Mouse (Mus musculus) myocyte (in vitro differentiated cells): ENCODE measurements at regions not wholly inside any gene's neighbourhood (a gene's known extent, or its start where the extent isn't known, plus 50 kb on each side); places are given as distances from the start of the nearest gene placed in this dataset.
"Not testable (repeated sequence)": the region's sequence is repeated elsewhere in the genome, so short reads cannot be mapped to it uniquely, and the experiment has no call there.

ENCODE experiments used
- H3K27me3 ChIP-seq: one replicate; pipeline ENCODE4 v1.6.1; 2011; ENCODE audit not compliant: control insufficient read depth, insufficient read depth, insufficient read length
- H3K36me3 ChIP-seq: one replicate; pipeline ENCODE4 v1.6.1; 2011; ENCODE audit not compliant: control insufficient read depth, insufficient read depth
- H3K4me2 ChIP-seq: one replicate; pipeline ENCODE4 v1.6.1; 2011; ENCODE audit warnings: low read depth, control low read depth
- H3K4me3 ChIP-seq: one replicate; pipeline ENCODE4 v1.5.1; 2011; ENCODE audit warnings: mild to moderate bottlenecking, control low read depth, moderate library complexity
- H3K79me2 ChIP-seq: one replicate; pipeline ENCODE4 v1.6.1; 2011; ENCODE audit not compliant: control insufficient read depth, insufficient read depth
- H3ac ChIP-seq: one replicate; pipeline ENCODE4 v1.6.1; 2011; ENCODE audit not compliant: control insufficient read depth, insufficient read length
- CEBPB ChIP-seq: IDR thresholded peaks from 2 replicates; pipeline ENCODE4 v1.6.1; 2011; ENCODE audit warnings: mild to moderate bottlenecking, moderate library complexity; ENCODE audit not compliant: poor library complexity, insufficient read depth, severe bottlenecking
- E2F4 ChIP-seq: IDR thresholded peaks from one replicate; pipeline ENCODE4 v1.6.1; 2011; ENCODE audit warnings: mild to moderate bottlenecking, control low read depth, moderate library complexity; ENCODE audit not compliant: insufficient read depth
- MAX ChIP-seq: IDR thresholded peaks from one replicate; pipeline ENCODE4 v1.6.1; 2011; ENCODE audit warnings: low read depth, mild to moderate bottlenecking, control low read depth
- MYOD1 ChIP-seq, 3 experiments: IDR thresholded peaks; one replicate each; pipeline ENCODE4 v1.6.1; 2011; ENCODE audit warnings: control low read depth in 2 of 3, low read depth in 2 of 3, mild to moderate bottlenecking in 2 of 3, moderate library complexity in 1 of 3; ENCODE audit not compliant: insufficient read length in 2 of 3, control insufficient read depth in 1 of 3
- MYOG ChIP-seq, 3 experiments: IDR thresholded peaks; one replicate each; pipeline ENCODE4 v1.6.1; 2011; ENCODE audit warnings: control low read depth in 2 of 3, low read depth in 2 of 3, mild to moderate bottlenecking in 2 of 3; ENCODE audit not compliant: insufficient read length in 2 of 3, control insufficient read depth in 1 of 3, insufficient read depth in 1 of 3
- POLR2A ChIP-seq: IDR thresholded peaks from one replicate; pipeline ENCODE4 v1.6.1; 2011; ENCODE audit warnings: low read depth, mild to moderate bottlenecking, control low read depth, moderate library complexity; ENCODE audit not compliant: insufficient read length
- POLR2AphosphoS2 ChIP-seq: IDR thresholded peaks from one replicate; pipeline ENCODE4 v1.6.1; 2011; ENCODE audit warnings: low read depth, control low read depth; ENCODE audit not compliant: insufficient read length
- REST ChIP-seq: IDR thresholded peaks from one replicate; pipeline ENCODE4 v1.6.1; 2011; ENCODE audit warnings: mild to moderate bottlenecking, control low read depth, moderate library complexity; ENCODE audit not compliant: insufficient read depth, insufficient read length
- SRF ChIP-seq: IDR thresholded peaks from one replicate; pipeline ENCODE4 v1.6.1; 2011; ENCODE audit warnings: low read depth; ENCODE audit not compliant: control insufficient read depth, insufficient read length
- TCF12 ChIP-seq: IDR thresholded peaks from one replicate; pipeline ENCODE4 v1.6.1; 2011; ENCODE audit warnings: mild to moderate bottlenecking, control low read depth; ENCODE audit not compliant: poor library complexity, insufficient read depth, severe bottlenecking
- TCF3 ChIP-seq: IDR thresholded peaks from one replicate; pipeline ENCODE4 v1.6.1; 2011; ENCODE audit warnings: low read depth, control low read depth; ENCODE audit not compliant: insufficient read length
- USF1 ChIP-seq: IDR thresholded peaks from one replicate; pipeline ENCODE4 v1.6.1; 2011; ENCODE audit warnings: low read depth, mild to moderate bottlenecking, control low read depth, moderate library complexity

- Histone ChIP-seq H3K79me2 (no peaks in the 10 kb centered on the region), H3K4me2 (no peak overlapping the region), H3K4me3 (no peak overlapping the region), H3ac (no peak overlapping the region), H3K36me3 (peaks cover 3% of the 10 kb centered on the region), H3K27me3 (no peaks in the 10 kb centered on the region)
- TF ChIP-seq TCF12 (no peak), MAX (no peak), POLR2A (no peak), CEBPB (no peak), MYOG (IDR thresholded peaks at IDR 0.05; ENCODE audit: control insufficient read depth in 1 of 3, insufficient read depth in 1 of 3, insufficient read length in 2 of 3, low read depth in 2 of 3) (no peak), E2F4 (no peak), POLR2AphosphoS2 (no peak)
Observed at GRCm38 (mm10) chrX:50588892-50589291, 160.6 kb upstream of the Olfr1324 start.

- H3K4me2 ChIP-seq: no peak overlapping the region
- H3K4me3 ChIP-seq: no peak overlapping the region
- H3K79me2 ChIP-seq: no peaks in the 10 kb centered on the region
- no peak overlapping the region for H3ac ChIP-seq
- TF ChIP-seq POLR2AphosphoS2: no peak
- no peak for TF ChIP-seq USF1
- TF ChIP-seq MAX: no peak
- TF ChIP-seq TCF12: no peak
- TF ChIP-seq MYOD1 (IDR thresholded peaks at IDR 0.05; ENCODE audit: control insufficient read depth in 1 of 3, insufficient read length in 2 of 3, low read depth in 2 of 3): no peak
- no peak for TF ChIP-seq E2F4
- no peak for TF ChIP-seq CEBPB
- no peak for TF ChIP-seq MYOG (IDR thresholded peaks at IDR 0.05; ENCODE audit: control insufficient read depth in 1 of 3, insufficient read depth in 1 of 3, insufficient read length in 2 of 3, low read depth in 2 of 3)
- TF ChIP-seq POLR2A: no peak
- no peak for TF ChIP-seq SRF
- no peak for TF ChIP-seq REST
- TF ChIP-seq TCF3: no peak
- H3K36me3 ChIP-seq: no peaks in the 10 kb centered on the region
- no peaks in the 10 kb centered on the region for H3K27me3 ChIP-seq
Observed at GRCm38 (mm10) chrX:50583741-50584580, 155.7 kb upstream of the Olfr1324 start.

GRCm38 (mm10) chrX:50580200-50580599, 151.9 kb upstream of the Olfr1324 start:
- Histone ChIP-seq H3K79me2 (no peaks in the 10 kb centered on the region), H3K27me3 (no peaks in the 10 kb centered on the region), H3K4me2 (no peak overlapping the region), H3ac (no peak overlapping the region), H3K36me3 (no peaks in the 10 kb centered on the region), H3K4me3 (no peak overlapping the region)
- TF ChIP-seq MYOG (IDR thresholded peaks at IDR 0.05; ENCODE audit: control insufficient read depth in 1 of 3, insufficient read depth in 1 of 3, insufficient read length in 2 of 3, low read depth in 2 of 3) (no peak), TCF12 (no peak), CEBPB (no peak), USF1 (no peak), MYOD1 (IDR thresholded peaks at IDR 0.05; ENCODE audit: control insufficient read depth in 1 of 3, insufficient read length in 2 of 3, low read depth in 2 of 3) (no peak), POLR2A (no peak), REST (no peak), TCF3 (no peak), MAX (no peak)

- no peak for TF ChIP-seq MYOG (IDR thresholded peaks at IDR 0.05; ENCODE audit: control insufficient read depth in 1 of 3, insufficient read depth in 1 of 3, insufficient read length in 2 of 3, low read depth in 2 of 3)
- TF ChIP-seq SRF: no peak
- TF ChIP-seq POLR2AphosphoS2: no peak
- no peak for TF ChIP-seq E2F4
- no peak for TF ChIP-seq MYOD1 (IDR thresholded peaks at IDR 0.05; ENCODE audit: control insufficient read depth in 1 of 3, insufficient read length in 2 of 3, low read depth in 2 of 3)
- no peak for TF ChIP-seq POLR2A
- no peak for TF ChIP-seq TCF12
- TF ChIP-seq MAX: no peak
- no peak for TF ChIP-seq CEBPB
- no peak for TF ChIP-seq TCF3
- no peak for TF ChIP-seq USF1
- TF ChIP-seq REST: no peak
Observed at GRCm38 (mm10) chrX:50576824-50577223, 148.5 kb upstream of the Olfr1324 start.

GRCm38 (mm10) chrX:50572191-50573095, 144.1 kb upstream of the Olfr1324 start:
- H3K4me3 ChIP-seq, H3ac ChIP-seq, H3K4me2 ChIP-seq, H3K36me3 ChIP-seq, H3K27me3 ChIP-seq, H3K79me2 ChIP-seq: not testable (repeated sequence)

More at GRCm38 (mm10) chrX:50576824-50577223, 148.5 kb upstream of the Olfr1324 start:
- Histone ChIP-seq H3ac (no peak overlapping the region), H3K4me3 (no peak overlapping the region), H3K36me3 (no peaks in the 10 kb centered on the region), H3K79me2 (no peaks in the 10 kb centered on the region), H3K27me3 (no peaks in the 10 kb centered on the region), H3K4me2 (no peak overlapping the region)
